Mouse (Mus musculus): Measurements from ENCODE around the gene Ccdc6. TPM values are rescaled to one million over a fixed set of nuclear protein-coding genes. Genes with fewer than 3 reads are reported as not detected.

Ccdc6 gene
- total and polyA plus RNA-seq, 3 experiments: 25.4 to 143 (median 42.0) TPM

DNA sequence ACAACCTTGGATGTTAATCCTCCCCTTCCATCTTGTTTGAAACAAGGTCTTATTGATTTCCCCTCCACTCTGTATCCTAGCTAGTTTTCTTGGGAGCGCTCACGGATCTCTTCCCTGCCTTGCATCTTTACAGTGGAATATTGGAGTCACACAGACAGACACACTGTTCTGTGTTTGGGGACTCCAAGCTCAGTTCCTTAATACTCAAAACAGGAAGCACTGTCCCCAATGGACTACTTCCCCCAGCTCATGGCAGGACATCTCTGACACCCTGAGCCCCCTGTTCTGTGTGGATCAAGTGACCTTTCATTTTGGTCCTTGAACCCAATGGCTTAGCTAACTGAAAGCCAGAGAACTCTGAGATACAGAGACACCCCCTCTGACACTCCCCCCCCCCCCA, 100.7 kb downstream of the Ccdc6 start:
- H3K4me3 ChIP-seq (ENCODE audit: control insufficient read depth in 1 of 2, insufficient read depth in 1 of 2, low read depth in 2 of 2, low read length in 2 of 2): no peak overlapping the region
- peaks cover 0 to 20% of the 10 kb centered on the region in 2 experiments; a peak in 2 of 4 replicates for H3K4me1 ChIP-seq (ENCODE audit: control insufficient read depth in 1 of 2, insufficient read depth in 2 of 2, low read length in 2 of 2)
- H3K9me3 ChIP-seq (replicated peaks; ENCODE audit: insufficient read depth, low read length): no peaks in the 10 kb centered on the region
- no peaks in the 10 kb centered on the region for H3K79me2 ChIP-seq (ENCODE audit: control insufficient read depth, insufficient read depth, low read length, poor library complexity)
- no peak for DNase-seq (ENCODE audit: low read depth, low spot score)
- TF ChIP-seq UBTF (IDR thresholded peaks at IDR 0.05; ENCODE audit: borderline replicate concordance, insufficient read depth, low read depth, low read length): no peak
- TF ChIP-seq CTCF (IDR thresholded peaks at IDR 0.05 in 2 of 3, conservative IDR thresholded peaks at IDR 0.05 in 1 of 3; ENCODE audit: control insufficient read depth in 1 of 3, insufficient read depth in 1 of 3, low read depth in 2 of 3, low read length in 3 of 3, poor library complexity in 1 of 3, severe bottlenecking in 1 of 3): no peak
- TF ChIP-seq NELFE (IDR thresholded peaks at IDR 0.05; ENCODE audit: low read depth, low read length): no peak
- no peak for TF ChIP-seq TAL1 (IDR thresholded peaks at IDR 0.05; ENCODE audit: low read length)
- TF ChIP-seq USF1 (IDR thresholded peaks at IDR 0.05; ENCODE audit: low read depth, low read length): no peak
- TF ChIP-seq ETS1 (IDR thresholded peaks at IDR 0.05; ENCODE audit: low read depth, low read length): no peak
- TF ChIP-seq ZNF384 (IDR thresholded peaks at IDR 0.05; ENCODE audit: low read depth, low read length): no peak
- TF ChIP-seq MAX (IDR thresholded peaks at IDR 0.05; ENCODE audit: low read length): no peak
- no peak for TF ChIP-seq CHD2 (IDR thresholded peaks at IDR 0.05; ENCODE audit: low read length)
- no peak for TF ChIP-seq GATA1 (IDR thresholded peaks at IDR 0.05; ENCODE audit: low read depth, low read length)
- no peak for TF ChIP-seq ZC3H11A (IDR thresholded peaks at IDR 0.05; ENCODE audit: low read depth, low read length)
- TF ChIP-seq ZMIZ1 (IDR thresholded peaks at IDR 0.05; ENCODE audit: low read depth, low read length): no peak
- H3K27me3 ChIP-seq (ENCODE audit: control insufficient read depth in 1 of 2, insufficient read depth in 2 of 2, low read length in 2 of 2): no peaks in the 10 kb centered on the region
- no peak overlapping the region for H3K27ac ChIP-seq (ENCODE audit: control insufficient read depth, low read depth, low read length)
- H3K36me3 ChIP-seq (ENCODE audit: control insufficient read depth in 1 of 2, insufficient read depth in 2 of 2, low read length in 2 of 2): peaks cover 0 to 14% of the 10 kb centered on the region in 2 experiments; a peak in 2 of 4 replicates
- H3K9ac ChIP-seq (ENCODE audit: control insufficient read depth, low read depth, low read length, poor library complexity, severe bottlenecking): no peak overlapping the region

DNA sequence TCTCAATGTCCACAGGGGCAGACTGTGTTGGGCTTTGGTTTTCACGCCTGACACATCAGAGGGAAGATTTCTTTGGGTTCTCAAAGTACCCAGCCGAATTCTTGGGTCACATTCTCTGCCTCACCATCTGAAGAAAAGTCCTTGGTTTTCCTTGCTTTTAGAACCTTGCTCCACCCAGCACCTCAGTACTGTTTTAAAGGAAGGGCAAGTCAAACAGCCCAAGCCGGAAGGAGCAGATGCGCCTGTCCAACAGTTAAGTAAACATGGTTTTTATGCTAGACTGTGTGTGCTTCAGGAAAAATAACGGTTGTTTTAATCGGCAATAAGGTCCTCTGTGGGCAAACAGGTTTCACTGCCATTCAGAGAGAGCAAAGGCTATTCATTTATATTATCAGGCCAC, 101.1 kb downstream of the Ccdc6 start:
- TF ChIP-seq USF2 (IDR thresholded peaks at IDR 0.05; ENCODE audit: borderline replicate concordance in 1 of 2, insufficient read depth in 1 of 2, low read depth in 1 of 2, low read length in 2 of 2) (no peak), POLR2A (IDR thresholded peaks at IDR 0.05; ENCODE audit: control insufficient read depth in 1 of 2, insufficient read depth in 1 of 2, low read depth in 1 of 2, low read length in 2 of 2, poor library complexity in 1 of 2) (no peak), HCFC1 (IDR thresholded peaks at IDR 0.05; ENCODE audit: low read depth, low read length) (no peak), ELF1 (IDR thresholded peaks at IDR 0.05; ENCODE audit: low read depth, low read length) (no peak), RAD21 (IDR thresholded peaks at IDR 0.05; ENCODE audit: low read depth, low read length) (no peak), USF1 (IDR thresholded peaks at IDR 0.05; ENCODE audit: low read depth, low read length) (no peak), CHD2 (IDR thresholded peaks at IDR 0.05; ENCODE audit: low read length) (no peak), TCF12 (IDR thresholded peaks at IDR 0.05; ENCODE audit: low read depth, low read length) (no peak), E2F4 (IDR thresholded peaks at IDR 0.05; ENCODE audit: borderline replicate concordance, low read depth, low read length) (no peak), TAL1 (IDR thresholded peaks at IDR 0.05; ENCODE audit: low read length) (no peak), TBP (IDR thresholded peaks at IDR 0.05; ENCODE audit: low read depth, low read length) (no peak), MXI1 (IDR thresholded peaks at IDR 0.05; ENCODE audit: low read depth, low read length) (no peak), POLR2AphosphoS2 (IDR thresholded peaks at IDR 0.05; ENCODE audit: low read length) (no peak), UBTF (IDR thresholded peaks at IDR 0.05; ENCODE audit: borderline replicate concordance, insufficient read depth, low read depth, low read length) (no peak), POLR2AphosphoS5 (IDR thresholded peaks at IDR 0.05; ENCODE audit: borderline replicate concordance, low read depth, low read length) (no peak), ZMIZ1 (IDR thresholded peaks at IDR 0.05; ENCODE audit: low read depth, low read length) (no peak), KAT2A (conservative IDR thresholded peaks at IDR 0.05; ENCODE audit: low read depth, low read length) (no peak), EP300 (IDR thresholded peaks at IDR 0.05; ENCODE audit: low read depth in 1 of 2, low read length in 2 of 2) (no peak), MYC (IDR thresholded peaks at IDR 0.05; ENCODE audit: low read depth, low read length) (no peak), NELFE (IDR thresholded peaks at IDR 0.05; ENCODE audit: low read depth, low read length) (no peak)
- DNase-seq (ENCODE audit: low read depth, low spot score): no peak
- peaks cover 0 to 14% of the 10 kb centered on the region in 2 experiments; a peak in 2 of 4 replicates for H3K36me3 ChIP-seq (ENCODE audit: control insufficient read depth in 1 of 2, insufficient read depth in 2 of 2, low read length in 2 of 2)
- H3K27me3 ChIP-seq (ENCODE audit: control insufficient read depth in 1 of 2, insufficient read depth in 2 of 2, low read length in 2 of 2): no peaks in the 10 kb centered on the region
- H3K27ac ChIP-seq (ENCODE audit: control insufficient read depth, low read depth, low read length): no peak overlapping the region
- H3K9me3 ChIP-seq (replicated peaks; ENCODE audit: insufficient read depth, low read length): no peaks in the 10 kb centered on the region
- H3K4me3 ChIP-seq (ENCODE audit: control insufficient read depth in 1 of 2, insufficient read depth in 1 of 2, low read depth in 2 of 2, low read length in 2 of 2): no peak overlapping the region
- peaks cover 0 to 20% of the 10 kb centered on the region in 2 experiments; a peak in 2 of 4 replicates for H3K4me1 ChIP-seq (ENCODE audit: control insufficient read depth in 1 of 2, insufficient read depth in 2 of 2, low read length in 2 of 2)
- H3K79me2 ChIP-seq (ENCODE audit: control insufficient read depth, insufficient read depth, low read length, poor library complexity): no peaks in the 10 kb centered on the region
- H3K9ac ChIP-seq (ENCODE audit: control insufficient read depth, low read depth, low read length, poor library complexity, severe bottlenecking): no peak overlapping the region
